Mouse (Mus musculus): ENCODE measurements around the gene Dppa5a. TPM values are rescaled to one million over a fixed set of nuclear protein-coding genes. Genes with fewer than 3 reads are reported as not detected.
"Not testable (repeated sequence)": the region's sequence is repeated elsewhere in the genome, so short reads cannot be mapped to it uniquely, and the experiment has no call there.

The Dppa5a gene
- polyA plus RNA-seq, 1 experiment from 2014 or later, result not detected

- Histone ChIP-seq H3K4me3 (ENCODE audit: low read length) (no peak within 1 kb of the TSS), H3K27me3 (replicated peaks; ENCODE audit: control insufficient read depth, insufficient read depth, low read length) (no peaks in the 10 kb centered on the region), H3K4me2 (ENCODE audit: low read depth, low read length) (no peak within 1 kb of the TSS), H3K4me1 (ENCODE audit: control insufficient read depth, insufficient read depth, low read length) (no peaks in the 10 kb centered on the region), H3K9me3 (ENCODE audit: control insufficient read depth, low read length) (no peaks in the 10 kb centered on the region), H3K27ac (ENCODE audit: low read length) (peak within 1 kb of the TSS; percentile 49), H3K9ac (ENCODE audit: low read depth, low read length) (no peak within 1 kb of the TSS), H3K36me3 (ENCODE audit: control insufficient read depth, insufficient read depth, low read length) (no peaks in the 10 kb centered on the region)
- WGBS, result 89% methylated on average over 8 of the region's 8 CpGs
- ATAC-seq, result no peak
These were observed 12.4 kb downstream of the Dppa5a start, which contains the start of gene Gsta2 for GRCm38 (mm10) chr9:78355611-78356010. Gsta2 (minus strand) TSS chr9:78355788.

- Histone ChIP-seq H3K4me2 (ENCODE audit: low read depth, low read length) (no peak overlapping the region), H3K4me3 (ENCODE audit: low read length) (no peak overlapping the region), H3K27ac (ENCODE audit: low read length) (peak overlapping the region; percentile 49), H3K4me1 (ENCODE audit: control insufficient read depth, insufficient read depth, low read length) (no peaks in the 10 kb centered on the region), H3K36me3 (ENCODE audit: control insufficient read depth, insufficient read depth, low read length) (no peaks in the 10 kb centered on the region), H3K9me3 (ENCODE audit: control insufficient read depth, low read length) (no peaks in the 10 kb centered on the region), H3K9ac (ENCODE audit: low read depth, low read length) (no peak overlapping the region), H3K27me3 (replicated peaks; ENCODE audit: control insufficient read depth, insufficient read depth, low read length) (no peaks in the 10 kb centered on the region)
- WGBS, result 70% methylated on average over 11 of the region's 11 CpGs
- ATAC-seq, result peak; percentile 80
These were observed 13.1 kb downstream of the Dppa5a start for GRCm38 (mm10) chr9:78354665-78355578.

- H3K9me3 ChIP-seq (ENCODE audit: control insufficient read depth, low read length), result no peaks in the 10 kb centered on the region
- no peak for ATAC-seq
- H3K36me3 ChIP-seq (ENCODE audit: control insufficient read depth, insufficient read depth, low read length), result no peaks in the 10 kb centered on the region
- no peak overlapping the region for H3K4me2 ChIP-seq (ENCODE audit: low read depth, low read length)
- WGBS, result 73% methylated on average over 6 of the region's 6 CpGs
- H3K9ac ChIP-seq (ENCODE audit: low read depth, low read length), result no peak overlapping the region
- H3K27ac ChIP-seq (ENCODE audit: low read length), result no peak overlapping the region
- no peak overlapping the region for H3K4me3 ChIP-seq (ENCODE audit: low read length)
- no peaks in the 10 kb centered on the region for H3K27me3 ChIP-seq (replicated peaks; ENCODE audit: control insufficient read depth, insufficient read depth, low read length)
- H3K4me1 ChIP-seq (ENCODE audit: control insufficient read depth, insufficient read depth, low read length), result 0 out of 2 replicates have a peak, but pooled peaks cover 4% of the 10 kb centered on the region
These were observed 16.3 kb downstream of the Dppa5a start for GRCm38 (mm10) chr9:78351504-78352220.

- H3K9ac ChIP-seq (ENCODE audit: low read depth, low read length); ATAC-seq; H3K9me3 ChIP-seq (ENCODE audit: control insufficient read depth, low read length); H3K27ac ChIP-seq (ENCODE audit: low read length); H3K27me3 ChIP-seq (replicated peaks; ENCODE audit: control insufficient read depth, insufficient read depth, low read length); H3K4me1 ChIP-seq (ENCODE audit: control insufficient read depth, insufficient read depth, low read length); H3K4me2 ChIP-seq (ENCODE audit: low read depth, low read length); H3K4me3 ChIP-seq (ENCODE audit: low read length); H3K36me3 ChIP-seq (ENCODE audit: control insufficient read depth, insufficient read depth, low read length): not testable (repeated sequence)
These were observed 18.0 kb downstream of the Dppa5a start for GRCm38 (mm10) chr9:78350007-78350406.

DNA sequence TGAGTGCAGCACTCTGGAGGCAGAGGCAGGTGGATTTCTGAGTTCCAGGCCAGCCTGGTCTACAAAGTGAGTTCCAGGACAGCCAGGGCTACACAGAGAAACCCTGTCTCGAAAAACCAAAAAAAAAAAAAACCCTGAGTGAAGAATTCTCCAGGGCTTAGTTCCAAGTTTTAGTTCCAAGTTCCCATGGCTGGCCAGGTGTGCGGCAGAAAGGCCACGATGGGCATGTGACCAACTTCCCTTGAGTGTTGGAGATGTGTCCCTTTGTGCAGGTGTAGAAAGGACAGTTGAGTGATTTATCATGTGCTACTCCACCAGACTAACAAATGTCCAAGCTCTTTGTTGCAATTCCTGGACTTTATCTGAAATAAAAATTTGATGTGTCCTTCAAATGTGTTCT, 18.8 kb downstream of the Dppa5a start:
- H3K4me1 ChIP-seq (ENCODE audit: control insufficient read depth, insufficient read depth, low read length); H3K9ac ChIP-seq (ENCODE audit: low read depth, low read length); H3K4me2 ChIP-seq (ENCODE audit: low read depth, low read length); H3K9me3 ChIP-seq (ENCODE audit: control insufficient read depth, low read length); ATAC-seq; H3K4me3 ChIP-seq (ENCODE audit: low read length); H3K36me3 ChIP-seq (ENCODE audit: control insufficient read depth, insufficient read depth, low read length); H3K27me3 ChIP-seq (replicated peaks; ENCODE audit: control insufficient read depth, insufficient read depth, low read length): not testable (repeated sequence)
- H3K27ac ChIP-seq (ENCODE audit: low read length), result peak overlapping the region; percentile 74; the same call in 1 of the 2 replicates
- WGBS, result 86% methylated on average over 3 of the region's 3 CpGs

DNA sequence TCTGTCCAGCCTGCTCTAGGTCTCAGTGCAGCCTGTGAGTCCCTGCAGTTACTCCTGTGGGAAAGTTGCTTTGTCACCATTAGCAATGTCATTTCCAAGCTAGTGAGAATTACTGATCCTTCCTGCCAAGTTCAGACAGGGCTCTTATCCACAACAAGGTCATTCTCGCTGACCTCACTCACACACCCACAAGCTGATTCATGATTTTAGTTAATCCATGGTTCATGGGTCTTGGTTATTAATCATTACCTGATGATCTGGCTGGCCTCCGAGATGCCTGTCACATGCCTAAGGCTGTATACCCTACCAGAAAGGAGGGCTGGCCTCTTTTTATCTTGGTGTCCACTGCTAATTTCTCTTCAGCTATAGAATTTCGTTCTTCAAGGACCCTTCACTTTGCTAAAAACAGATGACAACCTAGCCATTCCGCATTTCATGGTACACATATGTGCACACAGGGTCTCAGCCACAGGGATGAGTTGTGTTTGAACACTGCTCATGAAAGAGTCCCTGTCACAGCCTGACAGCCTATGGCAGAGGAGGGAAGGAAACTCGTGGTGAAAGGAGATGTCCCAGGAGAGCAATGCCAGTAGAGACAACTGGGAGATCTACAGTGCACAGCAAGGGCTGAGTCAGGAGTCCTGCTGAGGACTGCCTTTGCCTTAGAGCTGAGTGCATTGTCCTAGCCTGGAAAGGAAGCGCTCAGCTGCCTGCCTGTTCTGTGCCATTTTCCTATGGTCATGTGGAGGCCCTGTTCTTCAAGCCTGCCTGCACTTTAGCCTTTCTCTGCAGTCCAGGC, 19.6 kb downstream of the Dppa5a start:
- WGBS, result 51% methylated on average over 6 of the region's 6 CpGs
- not testable (repeated sequence) for H3K9me3 ChIP-seq (ENCODE audit: control insufficient read depth, low read length); H3K27me3 ChIP-seq (replicated peaks; ENCODE audit: control insufficient read depth, insufficient read depth, low read length); H3K9ac ChIP-seq (ENCODE audit: low read depth, low read length); H3K4me3 ChIP-seq (ENCODE audit: low read length); H3K36me3 ChIP-seq (ENCODE audit: control insufficient read depth, insufficient read depth, low read length); H3K4me2 ChIP-seq (ENCODE audit: low read depth, low read length); H3K4me1 ChIP-seq (ENCODE audit: control insufficient read depth, insufficient read depth, low read length)
- peak; percentile 86 for ATAC-seq
- peak overlapping the region; percentile 74 for H3K27ac ChIP-seq (ENCODE audit: low read length)

DNA sequence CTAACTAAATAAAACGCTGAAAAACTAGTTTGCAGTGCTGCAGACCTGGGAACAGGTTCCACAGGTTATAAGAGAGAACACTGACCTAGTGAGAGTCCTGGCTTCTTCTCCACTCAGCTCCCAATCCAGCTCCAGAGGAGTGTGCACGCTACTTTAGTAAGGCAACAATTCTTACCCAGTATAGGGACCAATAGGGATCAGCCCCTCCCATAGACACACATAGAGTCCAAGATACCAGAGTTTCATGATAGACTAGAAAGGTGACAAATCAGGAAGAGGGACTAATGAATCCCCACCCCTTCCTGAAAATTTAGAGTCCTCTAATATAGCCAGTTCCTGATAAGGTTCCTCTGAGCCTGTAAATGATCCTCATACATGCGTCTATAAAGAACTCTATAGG, 21.0 kb downstream of the Dppa5a start:
- no peaks in the 10 kb centered on the region for H3K9me3 ChIP-seq (ENCODE audit: control insufficient read depth, low read length)
- 0 out of 2 replicates have a peak, but pooled peaks cover 4% of the 10 kb centered on the region for H3K4me1 ChIP-seq (ENCODE audit: control insufficient read depth, insufficient read depth, low read length)
- H3K9ac ChIP-seq (ENCODE audit: low read depth, low read length), result no peak overlapping the region
- H3K4me3 ChIP-seq (ENCODE audit: low read length), result no peak overlapping the region
- 46% methylated on average over 3 of the region's 3 CpGs for WGBS
- H3K4me2 ChIP-seq (ENCODE audit: low read depth, low read length), result no peak overlapping the region
- H3K36me3 ChIP-seq (ENCODE audit: control insufficient read depth, insufficient read depth, low read length), result no peaks in the 10 kb centered on the region
- no peaks in the 10 kb centered on the region for H3K27me3 ChIP-seq (replicated peaks; ENCODE audit: control insufficient read depth, insufficient read depth, low read length)
- no peak overlapping the region for H3K27ac ChIP-seq (ENCODE audit: low read length)
- peak; percentile 82 for ATAC-seq

GRCm38 (mm10) chr9:78345235-78345634, 22.7 kb downstream of the Dppa5a start:
- ATAC-seq; H3K9me3 ChIP-seq (ENCODE audit: control insufficient read depth, low read length); H3K4me2 ChIP-seq (ENCODE audit: low read depth, low read length); H3K36me3 ChIP-seq (ENCODE audit: control insufficient read depth, insufficient read depth, low read length); H3K9ac ChIP-seq (ENCODE audit: low read depth, low read length); H3K4me1 ChIP-seq (ENCODE audit: control insufficient read depth, insufficient read depth, low read length); H3K4me3 ChIP-seq (ENCODE audit: low read length); H3K27me3 ChIP-seq (replicated peaks; ENCODE audit: control insufficient read depth, insufficient read depth, low read length); H3K27ac ChIP-seq (ENCODE audit: low read length): not testable (repeated sequence)
- 45% methylated on average over 3 of the region's 4 CpGs for WGBS

DNA sequence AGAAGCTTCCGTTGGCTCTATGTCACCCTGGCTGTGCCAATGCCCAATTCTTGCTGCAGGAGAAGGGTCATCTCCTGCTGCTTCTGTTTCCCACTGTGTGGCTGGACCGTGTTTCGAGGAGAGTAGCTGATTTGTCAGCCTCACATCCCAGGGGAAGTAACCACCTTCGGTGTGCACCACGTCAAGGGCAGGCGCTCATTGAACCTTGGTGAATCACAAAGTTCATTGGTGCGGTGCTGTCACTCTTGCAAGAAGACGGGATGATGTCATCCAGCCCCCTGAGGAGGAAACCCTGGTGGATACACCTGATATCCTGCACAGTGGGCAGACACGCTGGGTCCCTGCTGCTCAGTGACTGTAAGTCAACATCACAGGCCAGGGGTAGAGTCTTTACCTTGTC, 24.9 kb downstream of the Dppa5a start:
- H3K27me3 ChIP-seq (replicated peaks; ENCODE audit: control insufficient read depth, insufficient read depth, low read length), result not testable (repeated sequence)

More for the DNA sequence above, 24.9 kb downstream of the Dppa5a start:
- not testable (repeated sequence) for H3K4me2 ChIP-seq (ENCODE audit: low read depth, low read length); H3K4me1 ChIP-seq (ENCODE audit: control insufficient read depth, insufficient read depth, low read length); H3K9me3 ChIP-seq (ENCODE audit: control insufficient read depth, low read length); H3K9ac ChIP-seq (ENCODE audit: low read depth, low read length); H3K4me3 ChIP-seq (ENCODE audit: low read length); H3K36me3 ChIP-seq (ENCODE audit: control insufficient read depth, insufficient read depth, low read length); H3K27ac ChIP-seq (ENCODE audit: low read length); ATAC-seq
- 85% methylated on average over 9 of the region's 9 CpGs for WGBS
